Mouse (Mus musculus) forebrain, postnatal 0 days (tissue): ENCODE results near the gene Astn2. TPM values are rescaled to one million over a fixed set of nuclear protein-coding genes. Genes with fewer than 3 reads are reported as not detected.

Experiments used
- ATAC-seq: fragments of 200-750 bp; cut with Nextera tagmentation; 2 replicates; pipeline ENCODE4 v1.8.0; 2017; ENCODE audit warnings: mild to moderate bottlenecking, moderate library complexity
- DNase-seq: peaks from one replicate; pipeline ENCODE4 v3.0.0-alpha.2; 2015
- H3K27ac ChIP-seq: fragments of 300-500 bp; sonication (generic); 2 replicates; pipeline ENCODE4 v1.5.1; 2014; ENCODE audit warnings: low read depth, mild to moderate bottlenecking, antibody characterized with exemption, low read length, moderate library complexity, mixed read lengths
- H3K27me3 ChIP-seq: fragments of 300-500 bp; sonication (generic); 2 replicates; pipeline ENCODE4 v1.6.1; 2014; ENCODE audit warnings: mild to moderate bottlenecking, low read length, mixed read lengths; ENCODE audit not compliant: insufficient read depth
- H3K36me3 ChIP-seq: fragments of 300-500 bp; sonication (generic); 2 replicates; pipeline ENCODE4 v1.6.1; 2014; ENCODE audit warnings: mild to moderate bottlenecking, moderate library complexity; ENCODE audit not compliant: insufficient read depth
- H3K4me1 ChIP-seq: fragments of 300-500 bp; sonication (generic); 2 replicates; pipeline ENCODE4 v1.6.1; 2014; ENCODE audit warnings: antibody characterized with exemption; ENCODE audit not compliant: insufficient read depth
- H3K4me2 ChIP-seq: fragments of 300-500 bp; sonication (generic); 2 replicates; pipeline ENCODE4 v1.6.1; 2014; ENCODE audit warnings: low read depth, mild to moderate bottlenecking, moderate library complexity
- H3K4me3 ChIP-seq: fragments of 300-500 bp; sonication (generic); 2 replicates; pipeline ENCODE4 v1.5.1; 2014; ENCODE audit warnings: low read depth, low read length, mixed read lengths
- H3K9ac ChIP-seq: fragments of 300-500 bp; sonication (generic); 2 replicates; pipeline ENCODE4 v1.6.1; 2014; ENCODE audit warnings: mild to moderate bottlenecking
- H3K9me3 ChIP-seq: fragments of 300-500 bp; sonication (generic); 2 replicates; pipeline ENCODE4 v1.6.1; 2016; ENCODE audit warnings: low read length
- CTCF ChIP-seq: sonication (generic); IDR thresholded peaks from 2 replicates; pipeline ENCODE4 v1.5.1; 2016; ENCODE audit warnings: antibody characterized with exemption, control low read depth, low read depth
- WGBS: fragments of 180-500 bp; shearing (Covaris S2); extraction: QIAGEN DNeasy Blood & Tissue Kit; methylation state at CpG from one replicate; pipeline ENCODE4 v1.1.7; 2014; 5-methylcytosine and 5-hydroxymethylcytosine counted together
- polyA plus RNA-seq: library from polyadenylated mRNA; unstranded; fragments of >200 nt; fragmentation: Nextera tagmentation; extraction: Ambion mirVana; gene quantifications from 2 replicates; pipeline ENCODE4 v1.2.1, GENCODE M21; 2015
- total RNA-seq: library from RNA; depleted of rRNA; stranded (reverse); fragments of >200 nt; gene quantifications from 2 replicates; pipeline ENCODE4 v1.2.3, GENCODE M21; 2014

The Astn2 gene
- total and polyA plus RNA-seq, 2 experiments from 2014 or later: 0.98 to 20.9 TPM

DNA sequence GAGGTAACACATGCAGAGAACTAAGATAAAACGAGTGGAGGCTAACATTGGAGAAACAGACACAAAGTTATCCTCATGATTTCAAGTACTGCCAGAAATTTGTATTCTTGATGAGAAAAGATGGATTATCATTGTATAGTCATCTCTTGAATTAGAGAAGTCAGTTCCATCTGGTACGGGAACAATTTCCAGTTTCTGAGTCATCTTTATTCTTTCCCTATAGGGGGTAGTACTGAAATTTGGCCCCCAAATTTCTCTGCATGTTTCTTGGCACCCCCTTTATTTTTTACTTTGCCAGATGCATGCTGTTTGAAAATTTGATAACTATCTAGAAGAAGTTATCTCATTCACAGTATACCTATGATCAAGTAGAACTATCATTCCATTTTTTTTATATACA is 420.8 kb downstream of the Astn2 start:
- Histone ChIP-seq H3K27me3 (no peaks in the 10 kb centered on the region), H3K27ac (no peak overlapping the region), H3K4me3 (no peak overlapping the region), H3K9ac (no peak overlapping the region), H3K4me1 (no peaks in the 10 kb centered on the region), H3K36me3 (no peaks in the 10 kb centered on the region), H3K4me2 (no peak overlapping the region), H3K9me3 (no peaks in the 10 kb centered on the region)
- TF ChIP-seq CTCF: no peak
- DNase-seq (no peak), ATAC-seq (no peak)
- 91% methylated on average over 2 of the region's 2 CpGs for WGBS

DNA sequence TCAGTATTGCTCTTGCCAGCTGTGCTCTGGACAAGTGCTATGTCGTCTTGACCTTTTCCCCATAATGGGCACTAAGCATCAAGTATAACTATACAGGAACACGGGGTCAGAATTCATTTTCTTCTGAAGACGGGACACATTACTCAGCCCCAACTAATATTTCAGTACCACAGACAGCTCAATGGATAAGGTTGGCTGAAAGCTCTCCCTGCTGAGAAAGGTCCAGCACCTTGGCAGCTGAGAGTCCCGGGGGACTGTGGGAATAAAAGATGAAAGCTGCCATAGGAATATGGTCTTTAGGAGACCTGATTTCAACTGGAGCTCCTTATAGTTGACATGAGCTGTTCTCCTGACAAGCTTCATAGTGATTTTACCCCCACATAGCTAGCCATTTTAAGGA is 421.5 kb downstream of the Astn2 start:
- DNase-seq: no peak
- no peak for ATAC-seq
- no peaks in the 10 kb centered on the region for H3K27me3 ChIP-seq
- H3K9ac ChIP-seq: no peak overlapping the region
- no peak for TF ChIP-seq CTCF
- 75% methylated on average over 4 of the region's 4 CpGs for WGBS
- no peaks in the 10 kb centered on the region for H3K4me1 ChIP-seq
- H3K9me3 ChIP-seq: no peaks in the 10 kb centered on the region
- H3K4me3 ChIP-seq: no peak overlapping the region
- H3K36me3 ChIP-seq: no peaks in the 10 kb centered on the region
- no peak overlapping the region for H3K4me2 ChIP-seq
- no peak overlapping the region for H3K27ac ChIP-seq

DNA sequence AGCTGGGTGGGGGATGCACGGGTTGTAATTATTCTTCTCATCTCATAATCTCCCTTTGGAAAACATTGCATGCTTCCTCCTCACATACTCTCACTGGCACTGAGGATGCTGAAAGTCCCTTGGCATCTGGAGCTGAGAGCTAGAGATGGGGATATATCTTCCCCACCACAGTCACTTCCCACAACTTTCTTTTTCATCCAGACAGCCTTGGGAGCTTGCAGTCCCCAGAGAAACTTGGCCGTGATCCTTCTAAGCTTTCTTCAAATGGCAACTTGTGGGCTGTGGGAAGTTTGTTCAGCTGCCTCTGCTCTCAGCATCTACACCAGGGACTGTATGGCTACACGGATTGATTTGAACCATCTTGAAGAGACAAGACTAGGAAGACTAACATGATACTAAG is 428.2 kb downstream of the Astn2 start:
- Histone ChIP-seq H3K9me3 (no peaks in the 10 kb centered on the region), H3K9ac (no peak overlapping the region), H3K4me3 (no peak overlapping the region), H3K4me2 (no peak overlapping the region), H3K36me3 (no peaks in the 10 kb centered on the region), H3K4me1 (no peaks in the 10 kb centered on the region), H3K27ac (no peak overlapping the region), H3K27me3 (no peaks in the 10 kb centered on the region)
- WGBS: 75% methylated on average over 3 of the region's 3 CpGs
- no peak for TF ChIP-seq CTCF
- ATAC-seq (no peak; the same call in 1 of the 2 replicates), DNase-seq (no peak)

DNA sequence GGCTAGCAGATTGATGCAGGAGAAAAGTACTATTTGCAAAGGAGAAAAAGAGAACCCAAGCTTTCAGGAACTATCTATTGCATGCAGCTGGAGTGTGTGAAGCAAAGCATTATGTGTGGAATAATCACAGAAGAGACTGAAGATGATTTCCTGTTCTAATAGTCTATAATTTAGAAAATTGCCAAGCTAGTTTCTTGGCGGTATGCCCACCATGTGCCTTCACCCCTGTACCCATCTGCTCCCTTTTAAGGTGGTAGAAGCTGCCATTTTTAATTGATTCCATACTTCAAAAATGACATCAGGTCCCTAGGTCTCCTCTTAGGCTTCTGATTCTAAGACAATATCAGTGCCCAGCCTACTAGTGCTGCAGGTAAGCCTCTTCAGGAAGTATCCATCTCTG is 432.0 kb downstream of the Astn2 start:
- Histone ChIP-seq H3K4me3 (no peak overlapping the region), H3K4me2 (no peak overlapping the region), H3K9ac (no peak overlapping the region), H3K27me3 (no peaks in the 10 kb centered on the region), H3K4me1 (no peaks in the 10 kb centered on the region), H3K27ac (no peak overlapping the region), H3K36me3 (no peaks in the 10 kb centered on the region), H3K9me3 (no peaks in the 10 kb centered on the region)
- no peak for DNase-seq
- ATAC-seq: peak; percentile 83
- no peak for TF ChIP-seq CTCF
- WGBS: 68% methylated on average over 1 of the region's 1 CpGs

DNA sequence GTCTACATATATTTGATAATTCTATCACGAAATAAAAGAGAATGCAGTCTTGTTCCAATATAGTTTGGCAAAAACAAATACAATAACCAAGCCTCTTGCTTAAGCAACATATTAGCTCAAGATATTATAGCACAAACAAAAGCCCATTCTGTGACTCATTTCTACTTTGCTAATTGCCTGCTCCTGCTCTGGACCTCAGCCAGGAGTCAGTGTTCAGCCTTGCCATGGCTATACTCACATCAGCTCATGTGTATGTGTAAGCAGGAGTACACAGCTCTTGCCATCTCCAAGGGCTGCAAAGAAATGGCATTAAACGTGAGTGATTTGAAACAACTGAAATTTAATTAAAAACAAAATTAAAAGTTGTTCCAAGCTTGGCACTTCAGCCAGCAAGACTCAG is 435.1 kb downstream of the Astn2 start:
- Histone ChIP-seq H3K4me2 (no peak overlapping the region), H3K4me3 (no peak overlapping the region), H3K9ac (no peak overlapping the region), H3K4me1 (no peaks in the 10 kb centered on the region), H3K27me3 (no peaks in the 10 kb centered on the region), H3K36me3 (no peaks in the 10 kb centered on the region), H3K27ac (no peak overlapping the region), H3K9me3 (no peaks in the 10 kb centered on the region)
- TF ChIP-seq CTCF: no peak
- WGBS: 28% methylated on average over 2 of the region's 2 CpGs
- DNase-seq (no peak), ATAC-seq (no peak)

DNA sequence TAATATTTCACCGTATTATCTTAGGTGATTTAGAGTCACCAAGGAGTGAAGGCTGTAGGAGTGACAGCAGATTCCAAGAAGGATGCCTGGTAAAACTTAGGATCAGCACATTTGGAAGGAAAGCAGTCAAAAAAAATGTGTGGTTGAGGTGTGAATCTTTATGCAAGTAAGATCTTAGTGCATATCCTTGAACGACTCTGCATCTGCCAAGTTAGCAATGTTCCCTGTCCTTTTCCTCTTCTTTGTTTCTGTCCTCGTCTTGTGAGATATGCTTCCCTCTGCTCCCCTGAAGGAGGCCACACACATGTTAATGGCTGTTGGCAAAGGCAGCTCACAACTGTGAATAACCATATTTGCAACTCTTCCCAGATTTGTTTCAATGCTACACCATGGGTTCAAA is 439.8 kb downstream of the Astn2 start:
- no peak overlapping the region for H3K4me2 ChIP-seq
- no peaks in the 10 kb centered on the region for H3K27me3 ChIP-seq
- no peak overlapping the region for H3K9ac ChIP-seq
- H3K4me1 ChIP-seq: no peaks in the 10 kb centered on the region
- DNase-seq (no peak), ATAC-seq (no peak)
- 69% methylated on average over 3 of the region's 3 CpGs for WGBS
- H3K9me3 ChIP-seq: no peaks in the 10 kb centered on the region
- H3K36me3 ChIP-seq: no peaks in the 10 kb centered on the region
- H3K4me3 ChIP-seq: no peak overlapping the region
- no peak overlapping the region for H3K27ac ChIP-seq
- no peak for TF ChIP-seq CTCF

DNA sequence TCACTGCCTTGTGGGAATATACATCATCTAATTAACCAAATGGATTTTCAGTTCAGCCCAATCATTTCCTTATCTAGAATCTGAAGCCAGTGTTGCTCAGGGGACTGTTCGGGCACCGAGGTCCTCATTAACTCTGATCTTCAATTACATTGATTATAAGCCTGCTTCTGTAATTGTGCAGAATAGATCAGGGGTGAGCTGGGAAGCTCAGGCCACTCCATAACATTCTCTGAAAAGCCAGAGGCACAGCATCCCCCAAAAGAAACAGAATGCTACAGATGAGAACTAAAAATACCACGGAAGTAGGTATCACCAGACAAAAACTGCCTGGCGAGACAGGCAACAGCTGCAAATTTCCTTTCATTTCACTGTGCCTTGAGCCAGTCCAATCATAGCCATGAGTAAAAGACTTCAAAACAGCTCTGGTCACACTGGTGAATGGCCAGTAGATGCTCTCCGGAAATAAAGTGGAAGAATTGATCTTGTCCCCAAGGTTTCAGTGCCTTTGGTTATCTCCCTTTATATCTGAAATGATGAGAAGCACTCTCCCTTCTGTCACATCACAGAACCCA is 445.1 kb downstream of the Astn2 start:
- H3K27me3 ChIP-seq: no peaks in the 10 kb centered on the region
- peak; percentile 27 for ATAC-seq
- no peak overlapping the region for H3K4me3 ChIP-seq
- 57% methylated on average over 5 of the region's 5 CpGs for WGBS
- no peak for TF ChIP-seq CTCF
- H3K9ac ChIP-seq: no peak overlapping the region
- 0 out of 2 replicates have a peak, but pooled peaks cover 2% of the 10 kb centered on the region for H3K4me1 ChIP-seq
- no peaks in the 10 kb centered on the region for H3K9me3 ChIP-seq
- H3K27ac ChIP-seq: peak overlapping the region; percentile 35; the same call in 1 of the 2 replicates
- DNase-seq: peak; percentile 20
- H3K36me3 ChIP-seq: no peaks in the 10 kb centered on the region
- H3K4me2 ChIP-seq: no peak overlapping the region
